Comparison of ENCODE assay signal across 14 mouse cellular contexts in genomic region chr11:115447321-115447885, GRCm38 (mm10). TPM values are rescaled to one million over a fixed set of nuclear protein-coding genes. Genes with fewer than 3 reads are reported as not detected.
DNase-seq lines count a peak whose midpoint lies in the region; ATAC-seq lines count a peak whose summit lies in the region.
"Had no signal": no experiment of that assay in that cellular context is flagged by ENCODE, and none has a peak within 500 bp of the region (broad histone marks: within the 10 kb centered on the region; RNA-seq: fewer than 3 reads in every experiment).

No protein-coding gene starts in this region.

- H3K4me2 ChIP-seq in heart, embryonic 16.5 days (ENCODE audit: low read depth, low read length) = no peak overlapping the region
- H3K4me2 ChIP-seq in heart, embryonic 11.5 days = no peak overlapping the region
- H3K4me2 ChIP-seq in intestine, embryonic 14.5 days (ENCODE audit: low read length) = no peak overlapping the region
- H3K4me2 ChIP-seq in kidney, embryonic 14.5 days (replicated peaks; ENCODE audit: low read depth, low read length) = no peak overlapping the region
- H3K4me2 ChIP-seq in liver, embryonic 16.5 days (ENCODE audit: low read depth, low read length) = peak overlapping the region; percentile 30
- H3K4me2 ChIP-seq: forebrain, embryonic 15.5 days; hindbrain, embryonic 12.5 days had no signal

- 82% methylated on average over 11 of the region's 11 CpGs for WGBS in heart, embryonic 16.5 days
- WGBS in heart, embryonic 11.5 days (ENCODE audit: insufficient replicate concordance) = 76% methylated on average over 11 of the region's 11 CpGs
- WGBS in intestine, embryonic 14.5 days = 76% methylated on average over 11 of the region's 11 CpGs
- 85% methylated on average over 11 of the region's 11 CpGs for WGBS in kidney, embryonic 14.5 days
- WGBS in liver, embryonic 16.5 days (ENCODE audit: insufficient replicate concordance) = 61% methylated on average over 11 of the region's 11 CpGs

- no peaks in the 10 kb centered on the region for H3K36me3 ChIP-seq in heart, embryonic 16.5 days (ENCODE audit: control insufficient read depth, insufficient read depth)
- no peaks in the 10 kb centered on the region for H3K36me3 ChIP-seq in heart, embryonic 11.5 days (ENCODE audit: control insufficient read depth, insufficient read depth, low read length)
- H3K36me3 ChIP-seq in intestine, embryonic 14.5 days (ENCODE audit: control insufficient read depth, insufficient read depth, low read length) = no peaks in the 10 kb centered on the region
- H3K36me3 ChIP-seq in kidney, embryonic 14.5 days (ENCODE audit: control insufficient read depth, insufficient read depth, low read length) = no peaks in the 10 kb centered on the region
- H3K36me3 ChIP-seq in liver, embryonic 16.5 days (ENCODE audit: control insufficient read depth, insufficient read depth) = no peaks in the 10 kb centered on the region
- H3K36me3 ChIP-seq: forebrain, embryonic 15.5 days; hindbrain, embryonic 12.5 days had no signal

- H3K4me1 ChIP-seq in heart, embryonic 16.5 days (ENCODE audit: control insufficient read depth, insufficient read depth, low read length) = peaks cover 15% of the 10 kb centered on the region
- peaks cover 21% of the 10 kb centered on the region for H3K4me1 ChIP-seq in heart, embryonic 11.5 days (ENCODE audit: control insufficient read depth, insufficient read depth, low read length)
- peaks cover 12% of the 10 kb centered on the region for H3K4me1 ChIP-seq in intestine, embryonic 14.5 days (replicated peaks; ENCODE audit: control insufficient read depth, insufficient read depth, low read length)
- H3K4me1 ChIP-seq in kidney, embryonic 14.5 days (ENCODE audit: control insufficient read depth, insufficient read depth, low read length) = peaks cover 19% of the 10 kb centered on the region
- H3K4me1 ChIP-seq in liver, embryonic 16.5 days (ENCODE audit: control insufficient read depth, low read depth, low read length) = no peaks in the 10 kb centered on the region; the same call in 1 of the 2 replicates
- H3K4me1 ChIP-seq: forebrain, embryonic 15.5 days; hindbrain, embryonic 12.5 days had no signal

- H3K27me3 ChIP-seq in heart, embryonic 16.5 days (ENCODE audit: control insufficient read depth, insufficient read depth, low read length) = no peaks in the 10 kb centered on the region
- H3K27me3 ChIP-seq in heart, embryonic 11.5 days (ENCODE audit: control insufficient read depth, insufficient read depth, low read length) = no peaks in the 10 kb centered on the region
- no peaks in the 10 kb centered on the region for H3K27me3 ChIP-seq in intestine, embryonic 14.5 days (replicated peaks; ENCODE audit: control insufficient read depth, insufficient read depth, low read length)
- no peaks in the 10 kb centered on the region; the same call in 1 of the 2 replicates for H3K27me3 ChIP-seq in kidney, embryonic 14.5 days (ENCODE audit: control insufficient read depth, insufficient read depth, low read length)
- no peaks in the 10 kb centered on the region for H3K27me3 ChIP-seq in liver, embryonic 16.5 days (ENCODE audit: control insufficient read depth, insufficient read depth, low read depth, low read length)
- H3K27me3 ChIP-seq: forebrain, embryonic 15.5 days had no signal

- peak; percentile 48 for DNase-seq in intestine, embryonic 14.5 days (ENCODE audit: low spot score)
- DNase-seq in cerebellum, adult 8-10 months = no peak
- DNase-seq in thymus, postnatal 0 days (ENCODE audit: low spot score) = no peak
- DNase-seq: cerebellum, postnatal 10 days; gastrocnemius, postnatal 10 days had no signal

- peak overlapping the region; percentile 5; the same call in 1 of the 2 replicates for H3K9ac ChIP-seq in heart, embryonic 16.5 days (ENCODE audit: low read length)
- H3K9ac ChIP-seq in heart, embryonic 11.5 days (ENCODE audit: low read depth, low read length) = no peak overlapping the region
- no peak overlapping the region for H3K9ac ChIP-seq in intestine, embryonic 14.5 days (ENCODE audit: low read length)
- H3K9ac ChIP-seq in kidney, embryonic 14.5 days (ENCODE audit: low read depth, low read length) = no peak overlapping the region
- no peak overlapping the region for H3K9ac ChIP-seq in liver, embryonic 16.5 days (ENCODE audit: low read depth, low read length)
- H3K9ac ChIP-seq: forebrain, embryonic 15.5 days; hindbrain, embryonic 12.5 days had no signal

- H3K4me3 ChIP-seq in heart, embryonic 16.5 days (ENCODE audit: low read length) = no peak overlapping the region
- H3K4me3 ChIP-seq in heart, embryonic 11.5 days (ENCODE audit: low read depth, low read length) = no peak overlapping the region
- H3K4me3 ChIP-seq in intestine, embryonic 14.5 days (ENCODE audit: low read depth, low read length) = no peak overlapping the region
- no peak overlapping the region for H3K4me3 ChIP-seq in kidney, embryonic 14.5 days (ENCODE audit: low read length)
- peak overlapping the region; percentile 23; the same call in 1 of the 2 replicates for H3K4me3 ChIP-seq in liver, embryonic 16.5 days (ENCODE audit: low read depth, low read length)
- H3K4me3 ChIP-seq: forebrain, embryonic 15.5 days; hindbrain, embryonic 12.5 days had no signal

- peak; percentile 28; the same call in 1 of the 2 replicates for ATAC-seq in heart, embryonic 16.5 days (replicated peaks; ENCODE audit: extremely low read depth, insufficient read depth, low FRiP score)
- no peak for ATAC-seq in heart, embryonic 11.5 days (replicated peaks; ENCODE audit: insufficient number of reproducible peaks, low FRiP score, low TSS enrichment)
- no peak for ATAC-seq in intestine, embryonic 14.5 days (replicated peaks; ENCODE audit: low FRiP score, low TSS enrichment, low read depth)
- ATAC-seq in kidney, embryonic 14.5 days (ENCODE audit: low FRiP score, low TSS enrichment) = no peak
- ATAC-seq in liver, embryonic 16.5 days (ENCODE audit: low read depth) = peak; percentile 23; the same call in 1 of the 2 replicates
- no peak for ATAC-seq in inflammation-experienced regulatory T-cells, adult 6 months
- ATAC-seq: forebrain, embryonic 15.5 days had no signal

- no peaks in the 10 kb centered on the region for H3K9me3 ChIP-seq in heart, embryonic 16.5 days (replicated peaks; ENCODE audit: control insufficient read depth, low read length)
- no peaks in the 10 kb centered on the region for H3K9me3 ChIP-seq in heart, embryonic 11.5 days (replicated peaks; ENCODE audit: control insufficient read depth, low read length)
- no peaks in the 10 kb centered on the region for H3K9me3 ChIP-seq in intestine, embryonic 14.5 days (ENCODE audit: control insufficient read depth, low read length)
- no peaks in the 10 kb centered on the region for H3K9me3 ChIP-seq in kidney, embryonic 14.5 days (ENCODE audit: control insufficient read depth, low read length)
- H3K9me3 ChIP-seq in liver, embryonic 16.5 days (replicated peaks; ENCODE audit: control insufficient read depth, low read length) = no peaks in the 10 kb centered on the region
- H3K9me3 ChIP-seq: forebrain, embryonic 15.5 days; hindbrain, embryonic 12.5 days had no signal

- peak overlapping the region; percentile 49 for H3K27ac ChIP-seq in heart, embryonic 16.5 days (ENCODE audit: low read length)
- H3K27ac ChIP-seq in heart, embryonic 11.5 days (ENCODE audit: low read depth, low read length) = no peak overlapping the region; the same call in 1 of the 2 replicates
- H3K27ac ChIP-seq in intestine, embryonic 14.5 days (ENCODE audit: low read depth) = no peak overlapping the region
- peak overlapping the region; percentile 57; the same call in 1 of the 2 replicates for H3K27ac ChIP-seq in kidney, embryonic 14.5 days (ENCODE audit: low read depth, low read length)
- H3K27ac ChIP-seq in liver, embryonic 16.5 days (ENCODE audit: low read length) = peak overlapping the region; percentile 58
- H3K27ac ChIP-seq: forebrain, embryonic 15.5 days; hindbrain, embryonic 12.5 days had no signal

RNA-seq across cellular contexts. Expression of gene Trim80, which starts 7.1 kb away (rescaled TPM):
- polyA plus RNA-seq in heart, embryonic 16.5 days (2015; fragmentation: Nextera tagmentation; extraction: Ambion mirVana) = 0.12 and 0.14 TPM in 2 replicates
- 0.26 TPM in 1 of 2 replicates, not detected in the other for polyA plus RNA-seq in heart, embryonic 11.5 days (2014; fragmentation: Nextera tagmentation; extraction: Ambion mirVana)
- polyA plus RNA-seq in intestine, embryonic 14.5 days (2014; fragmentation: Nextera tagmentation; extraction: Ambion mirVana) = 0.12 TPM in 2 replicates
- 0.14 and 0.33 TPM in 2 replicates for polyA plus RNA-seq in kidney, embryonic 14.5 days (2014; fragmentation: Nextera tagmentation; extraction: Ambion mirVana)
- polyA plus RNA-seq in liver, embryonic 16.5 days (2015; fragmentation: Nextera tagmentation; extraction: Ambion mirVana) = 0.84 and 1.1 TPM in 2 replicates
- polyA plus RNA-seq in inflammation-experienced regulatory T-cells, adult 6 months (2017; shearing (Covaris generic)) = not detected
- 0.89 and 1.1 TPM in 2 replicates for polyA plus RNA-seq in thymus, postnatal 0 days (2015; fragmentation: Nextera tagmentation; extraction: Ambion mirVana)
- polyA plus RNA-seq: embryonic facial prominence, embryonic 11.5 days; forebrain, embryonic 15.5 days; hindbrain, embryonic 12.5 days; lung, embryonic 16.5 days had no signal

RNA-seq across cellular contexts. Expression of gene Slc16a5, which starts 14.9 kb away (rescaled TPM):
- polyA plus RNA-seq in heart, embryonic 16.5 days (2015; fragmentation: Nextera tagmentation; extraction: Ambion mirVana) = 4.1 and 12.9 TPM in 2 replicates
- not detected in 2 replicates for polyA plus RNA-seq in heart, embryonic 11.5 days (2014; fragmentation: Nextera tagmentation; extraction: Ambion mirVana)
- 1.9 and 2.5 TPM in 2 replicates for polyA plus RNA-seq in intestine, embryonic 14.5 days (2014; fragmentation: Nextera tagmentation; extraction: Ambion mirVana)
- 9.0 and 10.7 TPM in 2 replicates for polyA plus RNA-seq in kidney, embryonic 14.5 days (2014; fragmentation: Nextera tagmentation; extraction: Ambion mirVana)
- polyA plus RNA-seq in liver, embryonic 16.5 days (2015; fragmentation: Nextera tagmentation; extraction: Ambion mirVana) = 0.21 and 0.51 TPM in 2 replicates
- polyA plus RNA-seq in inflammation-experienced regulatory T-cells, adult 6 months (2017; shearing (Covaris generic)) = 1 to 10 TPM; 1.1 to 3.5 (median 2.8) TPM
- 206 and 207 TPM in 2 replicates for polyA plus RNA-seq in thymus, postnatal 0 days (2015; fragmentation: Nextera tagmentation; extraction: Ambion mirVana)
- polyA plus RNA-seq: embryonic facial prominence, embryonic 11.5 days; forebrain, embryonic 15.5 days; hindbrain, embryonic 12.5 days had no signal

RNA-seq across cellular contexts. Expression of gene Kctd2, which starts 27.5 kb away (rescaled TPM):
- 3.9 and 12.6 TPM in 2 replicates for polyA plus RNA-seq in heart, embryonic 16.5 days (2015; fragmentation: Nextera tagmentation; extraction: Ambion mirVana)
- 12.0 and 12.7 TPM in 2 replicates for polyA plus RNA-seq in heart, embryonic 11.5 days (2014; fragmentation: Nextera tagmentation; extraction: Ambion mirVana)
- polyA plus RNA-seq in intestine, embryonic 14.5 days (2014; fragmentation: Nextera tagmentation; extraction: Ambion mirVana) = 11.0 and 18.8 TPM in 2 replicates
- 22.7 and 23.9 TPM in 2 replicates for polyA plus RNA-seq in kidney, embryonic 14.5 days (2014; fragmentation: Nextera tagmentation; extraction: Ambion mirVana)
- 0.70 and 1.0 TPM in 2 replicates for polyA plus RNA-seq in liver, embryonic 16.5 days (2015; fragmentation: Nextera tagmentation; extraction: Ambion mirVana)
- 10 to 100 TPM in 2 of 3 experiments, 1 to 10 TPM in 1; 5.6 to 15.7 (median 14.9) TPM for polyA plus RNA-seq in inflammation-experienced regulatory T-cells, adult 6 months (2017; shearing (Covaris generic))
- 30.5 and 37.5 TPM in 2 replicates for polyA plus RNA-seq in thymus, postnatal 0 days (2015; fragmentation: Nextera tagmentation; extraction: Ambion mirVana)

RNA-seq across cellular contexts. Expression of gene Atp5h, which starts 27.6 kb away (rescaled TPM):
- polyA plus RNA-seq in heart, embryonic 16.5 days (2015; fragmentation: Nextera tagmentation; extraction: Ambion mirVana) = 1,945 and 2,019 TPM in 2 replicates
- 1,505 and 1,518 TPM in 2 replicates for polyA plus RNA-seq in heart, embryonic 11.5 days (2014; fragmentation: Nextera tagmentation; extraction: Ambion mirVana)
- polyA plus RNA-seq in intestine, embryonic 14.5 days (2014; fragmentation: Nextera tagmentation; extraction: Ambion mirVana) = 899 and 962 TPM in 2 replicates
- polyA plus RNA-seq in kidney, embryonic 14.5 days (2014; fragmentation: Nextera tagmentation; extraction: Ambion mirVana) = 962 and 1,151 TPM in 2 replicates
- 482 and 528 TPM in 2 replicates for polyA plus RNA-seq in liver, embryonic 16.5 days (2015; fragmentation: Nextera tagmentation; extraction: Ambion mirVana)
- polyA plus RNA-seq in inflammation-experienced regulatory T-cells, adult 6 months (2017; shearing (Covaris generic)) = 100 to 1,000 TPM; 696 to 777 (median 721) TPM
- 1,461 and 1,502 TPM in 2 replicates for polyA plus RNA-seq in thymus, postnatal 0 days (2015; fragmentation: Nextera tagmentation; extraction: Ambion mirVana)

RNA-seq across cellular contexts. Expression of gene Armc7, which starts 28.1 kb away (rescaled TPM):
- 5.4 and 6.2 TPM in 2 replicates for polyA plus RNA-seq in heart, embryonic 16.5 days (2015; fragmentation: Nextera tagmentation; extraction: Ambion mirVana)
- 5.1 and 5.7 TPM in 2 replicates for polyA plus RNA-seq in heart, embryonic 11.5 days (2014; fragmentation: Nextera tagmentation; extraction: Ambion mirVana)
- polyA plus RNA-seq in intestine, embryonic 14.5 days (2014; fragmentation: Nextera tagmentation; extraction: Ambion mirVana) = 6.5 and 6.9 TPM in 2 replicates
- polyA plus RNA-seq in kidney, embryonic 14.5 days (2014; fragmentation: Nextera tagmentation; extraction: Ambion mirVana) = 5.7 and 7.9 TPM in 2 replicates
- polyA plus RNA-seq in liver, embryonic 16.5 days (2015; fragmentation: Nextera tagmentation; extraction: Ambion mirVana) = 3.7 TPM in 2 replicates
- polyA plus RNA-seq in inflammation-experienced regulatory T-cells, adult 6 months (2017; shearing (Covaris generic)) = 10 to 100 TPM; 68.2 to 95.6 (median 70.3) TPM
- 30.0 and 34.5 TPM in 2 replicates for polyA plus RNA-seq in thymus, postnatal 0 days (2015; fragmentation: Nextera tagmentation; extraction: Ambion mirVana)

Comparison
In these comparisons a context has a peak if more than half of its experiments do, and no peak if none do; other contexts are left out.
1. ATAC-seq: peak in heart, embryonic 16.5 days (single experiment) and liver, embryonic 16.5 days (single experiment); none in heart, embryonic 11.5 days (single experiment), intestine, embryonic 14.5 days (single experiment), kidney, embryonic 14.5 days (single experiment) and inflammation-experienced regulatory T-cells, adult 6 months (single experiment).
2. H3K27ac ChIP-seq: peak in heart, embryonic 16.5 days (single experiment), kidney, embryonic 14.5 days (single experiment) and liver, embryonic 16.5 days (single experiment); none in heart, embryonic 11.5 days (single experiment) and intestine, embryonic 14.5 days (single experiment).
3. RNA of gene Slc16a5, which starts 14.9 kb away (polyA plus RNA-seq): 206 to 207 TPM in thymus, postnatal 0 days; 4.1 to 12.9 TPM in heart, embryonic 16.5 days, 9.0 to 10.7 TPM in kidney, embryonic 14.5 days, 1.1 to 3.5 TPM in inflammation-experienced regulatory T-cells, adult 6 months, 1.9 to 2.5 TPM in intestine, embryonic 14.5 days, 0.21 to 0.51 TPM in liver, embryonic 16.5 days and not detected in heart, embryonic 11.5 days; every median in the first group is over 10 times any median in the second.